Mouse (Mus musculus) heart, postnatal 36 days (tissue): ENCODE data around the gene Lin28a. TPM values are rescaled to one million over a fixed set of nuclear protein-coding genes. Genes with fewer than 3 reads are reported as not detected.
A peak's percentile ranks its signal among the peaks of the same experiment; 100 is the strongest.

ENCODE experiments used
- DNase-seq, 2 experiments: peaks; one replicate each; pipeline ENCODE4 v3.0.0; 2021 to 2022
- intact Hi-C: fragments of 180-260 bp; cut with DNase I; formaldehyde crosslinking; loops from one replicate; pipeline ENCODE4 v1.15.1; 2025
- total RNA-seq, 2 experiments: library from RNA; stranded (reverse); gene quantifications; 2 replicates each; pipeline ENCODE4 v1.2.3; 2021

Gene Lin28a
- total RNA-seq, 2 experiments from 2014 or later, result not detected

GRCm38 (mm10) chr4:134019641-134020351, 1.2 kb upstream of the Lin28a start:
- DNase-seq, result no peak
- intact Hi-C loops, result no loop called here

GRCm38 (mm10) chr4:134019210-134019609, 569 bp upstream of the Lin28a start:
- intact Hi-C loops, result no loop called here
- DNase-seq, result no peak

GRCm38 (mm10) chr4:134018038-134018778, 433 bp downstream of the Lin28a start:
- intact Hi-C loops, result no loop called here
- no peak for DNase-seq

- no peak for DNase-seq
- intact Hi-C loops, result no loop called here
Observed at GRCm38 (mm10) chr4:134017201-134017865, 1.3 kb downstream of the Lin28a start.

- no peak for DNase-seq
- intact Hi-C loops, result no loop called here
Observed at GRCm38 (mm10) chr4:134016767-134017166, 1.9 kb downstream of the Lin28a start.

- DNase-seq, result no peak
- intact Hi-C loops, result no loop called here
Observed at GRCm38 (mm10) chr4:134016208-134016607, 2.4 kb downstream of the Lin28a start.

GRCm38 (mm10) chr4:134012858-134013528, 5.6 kb downstream of the Lin28a start:
- intact Hi-C loops, result no loop called here
- peak in 1 of 2 experiments; percentile 17 for DNase-seq

GRCm38 (mm10) chr4:134011450-134012414, 6.9 kb downstream of the Lin28a start:
- intact Hi-C loops, result no loop called here
- DNase-seq, result no peak

- intact Hi-C loops, result no loop called here
Observed at GRCm38 (mm10) chr4:134009709-134010108, 8.9 kb downstream of the Lin28a start.

GRCm38 (mm10) chr4:134006845-134007244, 11.8 kb downstream of the Lin28a start:
- intact Hi-C loops, result no loop called here

More at GRCm38 (mm10) chr4:134009709-134010108, 8.9 kb downstream of the Lin28a start:
- DNase-seq, result no peak

GRCm38 (mm10) chr4:134005581-134006358, 12.9 kb downstream of the Lin28a start:
- intact Hi-C loops, result no loop called here
- no peak for DNase-seq

More at GRCm38 (mm10) chr4:134006845-134007244, 11.8 kb downstream of the Lin28a start:
- no peak for DNase-seq

- intact Hi-C loops, result no loop called here
- DNase-seq, result no peak
Observed at GRCm38 (mm10) chr4:134002903-134003302, 15.7 kb downstream of the Lin28a start.

GRCm38 (mm10) chr4:134002246-134002645, 16.4 kb downstream of the Lin28a start:
- DNase-seq, result no peak
- intact Hi-C loops, result no loop called here

GRCm38 (mm10) chr4:134001710-134002109, 16.9 kb downstream of the Lin28a start:
- no peak for DNase-seq
- intact Hi-C loops, result loop anchor here (2.0 kb wide), 1 partner anchor 33 kb away; the partner anchor contains the start of gene Hmgn2

GRCm38 (mm10) chr4:134000466-134001438, 17.9 kb downstream of the Lin28a start, which contains the start of gene Dhdds:
Dhdds (minus strand) TSS chr4:134000918.
- intact Hi-C loops, result loop anchor here (2.0 kb wide), 1 partner anchor 32 kb away; the partner anchor contains the start of gene Hmgn2
- peak; percentile 93 to 94 for DNase-seq

GRCm38 (mm10) chr4:133994697-133995096, 23.9 kb downstream of the Lin28a start:
- intact Hi-C loops, result no loop called here
- no peak for DNase-seq

- no peak for DNase-seq
- intact Hi-C loops, result no loop called here
Observed at GRCm38 (mm10) chr4:133991087-133991660, 27.5 kb downstream of the Lin28a start.
